Mouse (Mus musculus) brain, embryonic 14.5 days (tissue): ENCODE measurements around the gene Zfp811.

Experiments used
- CTCF ChIP-seq: fragments of 200-500 bp; IDR thresholded peaks from 2 replicates; pipeline ENCODE4 v1.5.1; 2012; ENCODE audit warnings: inconsistent platforms, mild to moderate bottlenecking, moderate library complexity, borderline replicate concordance; ENCODE audit not compliant: insufficient read depth, insufficient read length; ENCODE audit errors: extremely low read depth
- POLR2A ChIP-seq: fragments of 200-500 bp; IDR thresholded peaks from 2 replicates; pipeline ENCODE4 v1.6.1; 2012; ENCODE audit warnings: mild to moderate bottlenecking, inconsistent platforms, borderline replicate concordance; ENCODE audit not compliant: poor library complexity, insufficient read depth, insufficient read length, severe bottlenecking; ENCODE audit errors: extremely low read depth

DNA sequence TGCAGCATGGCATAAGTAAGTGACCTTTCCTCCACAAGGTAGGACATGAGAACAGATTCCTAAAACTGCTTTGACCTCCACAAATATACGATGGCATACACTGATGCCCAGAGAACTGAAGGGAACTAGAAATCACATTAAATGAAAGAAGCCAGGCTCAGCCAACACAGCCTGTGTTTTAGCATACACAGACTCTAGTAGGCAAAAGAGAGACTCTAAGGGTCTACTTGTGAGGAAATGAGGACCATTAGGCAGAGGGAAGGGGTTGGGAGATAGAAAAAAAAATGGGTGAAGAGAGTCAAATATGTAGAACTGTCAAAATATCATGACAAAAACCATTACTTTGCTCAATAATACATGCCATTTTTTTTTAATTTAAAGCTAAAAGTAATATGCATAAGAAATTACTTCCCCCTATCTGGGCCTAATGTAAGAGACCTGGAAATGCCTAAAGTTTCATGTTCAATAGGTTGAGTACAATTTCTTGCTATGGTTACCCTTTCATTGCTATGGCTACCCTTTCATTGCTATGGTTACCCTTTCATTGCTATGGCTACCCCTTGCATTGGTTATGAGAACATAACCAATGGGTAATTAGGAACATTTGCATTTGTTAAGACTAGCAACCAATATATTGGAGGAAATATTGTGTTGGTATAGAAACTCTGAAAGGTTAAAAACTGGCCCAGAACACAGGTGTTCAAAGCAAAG is 6.5 kb upstream of the Zfp811 start:
- TF ChIP-seq CTCF (no peak), POLR2A (no peak)
